Mouse (Mus musculus) kidney, adult 2 months (tissue): ENCODE measurements around the gene Rrp1b.

Experiments
- CTCF ChIP-seq: fragments of 200-500 bp; conservative IDR thresholded peaks from 2 replicates; pipeline ENCODE4 v1.5.1; 2011; ENCODE audit warnings: low read depth, mild to moderate bottlenecking, control low read depth, low read length, moderate library complexity, mixed read lengths; ENCODE audit not compliant: insufficient read depth, insufficient read length
- POLR2A ChIP-seq: fragments of 200-500 bp; IDR thresholded peaks from one replicate; pipeline ENCODE4 v1.6.1; 2011; ENCODE audit warnings: low read depth, low read length, control low read depth

GRCm38 (mm10) chr17:32024671-32025073 is 11.2 kb upstream of the Rrp1b start:
- TF ChIP-seq POLR2A (no peak), CTCF (no peak)
